Mouse (Mus musculus) lung, postnatal 14 days (tissue): ENCODE measurements around the gene Defa17.
"Not testable (repeated sequence)": the region's sequence is repeated elsewhere in the genome, so short reads cannot be mapped to it uniquely, and the experiment has no call there.

Experiments used
- DNase-seq: peaks from one replicate; pipeline ENCODE4 v3.0.0; 2021

Defa17 gene

GRCm38 (mm10) chr8:21655480-21655879, at the start of gene Defa17:
Defa17 (plus strand) TSS chr8:21655780.
- DNase-seq, result not testable (repeated sequence)

GRCm38 (mm10) chr8:21617883-21618282, 37.7 kb upstream of the Defa17 start, which contains the start of gene Defa26:
Defa26 (plus strand) TSS chr8:21618183.
- DNase-seq, result not testable (repeated sequence)

- not testable (repeated sequence) for DNase-seq
Measured at GRCm38 (mm10) chr8:21665497-21665896, 9.9 kb downstream of the Defa17 start, which contains the start of gene Defa34. Defa34 (plus strand) TSS chr8:21665797.

- not testable (repeated sequence) for DNase-seq
Measured at GRCm38 (mm10) chr8:21703545-21703944, 48.0 kb downstream of the Defa17 start, which contains the start of gene AY761184. AY761184 (minus strand) TSS chr8:21703645.
